Mouse (Mus musculus) ES-E14 (cell line): ENCODE measurements around the gene Mbd6.

Experiments
- CHD2 ChIP-seq: IDR thresholded peaks from 2 replicates; pipeline ENCODE4 v1.6.1; 2014; ENCODE audit warnings: mild to moderate bottlenecking, low read depth, low read length, inconsistent platforms
- HCFC1 ChIP-seq: IDR thresholded peaks from 2 replicates; pipeline ENCODE4 v1.6.1; 2012; ENCODE audit warnings: low read length, inconsistent platforms, borderline replicate concordance; ENCODE audit not compliant: insufficient read depth
- MAFK ChIP-seq: IDR thresholded peaks from 2 replicates; pipeline ENCODE4 v1.6.1; 2014; ENCODE audit warnings: mild to moderate bottlenecking, low read depth, low read length, inconsistent platforms; ENCODE audit not compliant: insufficient read depth
- ZC3H11A ChIP-seq: IDR thresholded peaks from 2 replicates; pipeline ENCODE4 v1.6.1; 2012; ENCODE audit warnings: low read depth, mild to moderate bottlenecking, inconsistent platforms, low read length, borderline replicate concordance
- ZNF384 ChIP-seq: IDR thresholded peaks from 2 replicates; pipeline ENCODE4 v1.6.1; 2012; ENCODE audit warnings: low read depth, low read length, inconsistent platforms

GRCm38 (mm10) chr10:127311476-127312355 lies 22.9 kb upstream of the Mbd6 start, which contains the start of gene Mars:
- no peak for TF ChIP-seq ZNF384
- no peak for TF ChIP-seq ZC3H11A
- peak; percentile 94 for TF ChIP-seq HCFC1
- no peak for TF ChIP-seq CHD2
- TF ChIP-seq MAFK: no peak
